Mouse (Mus musculus) forebrain, embryonic 14.5 days (tissue): ENCODE data around the gene Gm42417. TPM values are rescaled to one million over a fixed set of nuclear protein-coding genes. Genes with fewer than 3 reads are reported as not detected.

Source experiments
- ATAC-seq: fragments of 200-750 bp; cut with Nextera tagmentation; 2 replicates; pipeline ENCODE4 v1.8.0; 2017; ENCODE audit warnings: mild to moderate bottlenecking, moderate library complexity
- DNase-seq: peaks from one replicate; pipeline ENCODE4 v3.0.0-alpha.2; 2015; ENCODE audit warnings: low spot score
- H3K27ac ChIP-seq: fragments of 300-500 bp; sonication (generic); 2 replicates; pipeline ENCODE4 v1.5.1; 2014; ENCODE audit warnings: low read depth, mild to moderate bottlenecking, control low read depth, low read length, moderate library complexity
- H3K27me3 ChIP-seq: fragments of 300-500 bp; sonication (generic); replicated peaks from 2 replicates; pipeline ENCODE4 v1.6.1; 2014; ENCODE audit warnings: low read length, control low read depth, mixed read lengths; ENCODE audit not compliant: control insufficient read depth, insufficient read depth
- H3K36me3 ChIP-seq: fragments of 300-500 bp; sonication (generic); 2 replicates; pipeline ENCODE4 v1.6.1; 2014; ENCODE audit warnings: low read length, control low read depth; ENCODE audit not compliant: control insufficient read depth, insufficient read depth
- H3K4me1 ChIP-seq: fragments of 300-500 bp; sonication (generic); 2 replicates; pipeline ENCODE4 v1.6.1; 2014; ENCODE audit warnings: antibody characterized with exemption, low read length, control low read depth; ENCODE audit not compliant: control insufficient read depth, insufficient read depth
- H3K4me2 ChIP-seq: fragments of 300-500 bp; sonication (generic); 2 replicates; pipeline ENCODE4 v1.6.1; 2014; ENCODE audit warnings: mild to moderate bottlenecking, control low read depth, low read length
- H3K4me3 ChIP-seq: fragments of 300-500 bp; sonication (generic); 2 replicates; pipeline ENCODE4 v1.5.1; 2014; ENCODE audit warnings: low read depth, low read length, control low read depth
- H3K9ac ChIP-seq: fragments of 300-500 bp; sonication (generic); 2 replicates; pipeline ENCODE4 v1.6.1; 2014; ENCODE audit warnings: mild to moderate bottlenecking, low read length, control low read depth, moderate library complexity
- H3K9me3 ChIP-seq: fragments of 300-500 bp; sonication (generic); replicated peaks from 2 replicates; pipeline ENCODE4 v1.6.1; 2016; ENCODE audit warnings: low read length, control low read depth, mixed read lengths; ENCODE audit not compliant: control insufficient read depth
- WGBS: fragments of 180-500 bp; shearing (Covaris S2); extraction: QIAGEN DNeasy Blood & Tissue Kit; methylation state at CpG from one replicate; pipeline ENCODE4 v1.1.7; 2014; 5-methylcytosine and 5-hydroxymethylcytosine counted together
- microRNA-seq: library from miRNA; unstranded; fragments of <30 nt; microRNA quantifications from one replicate; pipeline ENCODE4, GENCODE M21; 2016
- polyA plus RNA-seq: library from polyadenylated mRNA; unstranded; fragments of >200 nt; fragmentation: Nextera tagmentation; extraction: Ambion mirVana; gene quantifications from 2 replicates; pipeline ENCODE4 v1.2.1, GENCODE M21; 2014

The Gm42417 gene
- polyA plus RNA-seq, 1 experiment from 2014 or later, result not detected

DNA sequence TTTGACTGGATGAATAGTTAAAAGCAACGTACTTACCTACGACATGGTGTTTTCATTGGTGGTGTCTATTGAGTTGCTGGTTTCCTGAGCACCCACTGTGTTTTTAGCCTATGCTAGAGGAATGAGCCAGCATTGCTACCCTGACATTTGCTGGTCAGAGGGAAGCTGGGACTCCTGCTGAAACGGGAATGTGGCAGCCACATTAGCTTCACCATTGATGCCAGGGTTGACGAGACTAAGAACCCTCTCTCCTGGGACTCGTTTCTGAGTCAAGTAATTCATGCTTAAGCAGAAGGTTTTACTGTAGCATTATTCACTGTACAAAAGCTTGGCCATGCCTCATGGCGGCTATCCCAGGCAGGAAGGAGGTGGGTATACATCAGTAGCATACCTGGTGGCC lies 49.6 kb downstream of the Gm42417 start:
- Histone ChIP-seq H3K4me2 (no peak overlapping the region), H3K36me3 (no peaks in the 10 kb centered on the region), H3K9me3 (no peaks in the 10 kb centered on the region), H3K4me3 (no peak overlapping the region), H3K27ac (no peak overlapping the region), H3K4me1 (no peaks in the 10 kb centered on the region), H3K27me3 (no peaks in the 10 kb centered on the region), H3K9ac (no peak overlapping the region)
- DNase-seq (no peak), ATAC-seq (no peak)
- 65% methylated on average over 6 of the region's 6 CpGs for WGBS

DNA sequence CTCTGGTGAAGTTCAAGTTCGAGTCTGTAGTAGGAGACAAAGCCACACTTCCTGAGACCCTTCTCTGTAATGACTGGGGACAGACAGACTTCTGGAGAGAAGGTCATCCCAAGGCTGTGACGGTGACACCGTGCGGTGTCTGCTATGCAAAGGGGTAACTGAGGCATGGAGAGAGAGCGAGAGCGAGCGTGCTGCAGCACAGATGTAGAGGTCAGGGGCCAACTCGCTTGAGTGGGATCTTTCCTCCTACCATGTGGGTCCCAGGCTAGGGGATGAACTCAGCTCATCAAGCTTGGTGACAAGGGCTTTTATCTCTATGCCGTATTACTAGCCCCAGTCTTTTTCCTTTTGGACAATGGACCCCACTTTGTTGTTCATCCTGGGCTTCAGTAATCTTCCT lies 52.1 kb downstream of the Gm42417 start:
- no peak overlapping the region for H3K9ac ChIP-seq
- H3K4me2 ChIP-seq, result no peak overlapping the region
- H3K27me3 ChIP-seq, result no peaks in the 10 kb centered on the region
- WGBS, result 88% methylated on average over 9 of the region's 9 CpGs
- no peak for ATAC-seq
- no peak overlapping the region for H3K4me3 ChIP-seq
- no peaks in the 10 kb centered on the region for H3K9me3 ChIP-seq
- no peak for DNase-seq
- no peak overlapping the region for H3K27ac ChIP-seq
- H3K36me3 ChIP-seq, result no peaks in the 10 kb centered on the region
- H3K4me1 ChIP-seq, result no peaks in the 10 kb centered on the region

DNA sequence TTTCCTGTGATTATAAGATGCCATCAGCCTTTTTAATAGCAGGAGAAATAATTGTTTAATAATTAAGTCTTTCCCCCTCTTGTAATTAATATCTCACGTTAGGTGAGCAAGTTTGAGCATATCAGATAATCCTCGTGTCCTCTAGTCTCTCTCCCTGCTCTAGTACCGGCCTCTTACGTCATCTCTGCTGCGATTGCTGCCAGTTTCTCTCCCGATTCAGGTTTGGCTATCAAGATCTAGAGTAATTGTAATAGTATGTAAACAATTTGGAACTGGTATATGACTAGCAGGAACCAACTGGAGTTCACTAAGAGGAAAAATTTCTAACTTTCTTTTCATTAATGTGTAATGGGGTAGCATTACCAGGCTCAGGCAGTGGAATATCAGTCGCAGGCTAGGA lies 54.1 kb downstream of the Gm42417 start:
- no peaks in the 10 kb centered on the region for H3K36me3 ChIP-seq
- H3K4me3 ChIP-seq, result no peak overlapping the region
- no peak overlapping the region for H3K4me2 ChIP-seq
- no peaks in the 10 kb centered on the region for H3K9me3 ChIP-seq
- DNase-seq (no peak), ATAC-seq (no peak)
- H3K4me1 ChIP-seq, result no peaks in the 10 kb centered on the region
- 85% methylated on average over 7 of the region's 7 CpGs for WGBS
- H3K9ac ChIP-seq, result no peak overlapping the region
- H3K27me3 ChIP-seq, result no peaks in the 10 kb centered on the region
- no peak overlapping the region for H3K27ac ChIP-seq

DNA sequence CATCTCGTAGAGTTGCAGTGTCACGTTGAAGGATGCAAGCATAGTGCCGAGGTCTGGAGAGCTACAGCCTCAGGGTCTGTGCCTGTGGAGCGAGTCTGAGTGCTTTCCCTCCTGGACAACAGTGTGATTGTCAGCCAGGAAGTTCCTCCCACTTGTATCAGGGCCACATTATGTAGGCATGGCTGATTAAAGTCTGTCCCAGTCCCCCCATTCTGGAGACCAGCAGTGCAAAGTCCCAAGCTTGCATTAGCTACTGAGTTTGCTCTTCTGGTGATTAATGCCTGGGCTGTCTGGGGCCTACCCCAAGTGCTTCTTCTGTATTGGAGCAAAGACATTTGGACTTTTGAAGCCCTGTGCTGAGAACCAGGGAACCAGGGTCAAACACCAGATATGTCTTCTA lies 55.4 kb downstream of the Gm42417 start:
- Histone ChIP-seq H3K36me3 (no peaks in the 10 kb centered on the region), H3K27me3 (no peaks in the 10 kb centered on the region), H3K4me3 (no peak overlapping the region), H3K9ac (no peak overlapping the region), H3K9me3 (no peaks in the 10 kb centered on the region), H3K27ac (no peak overlapping the region), H3K4me2 (no peak overlapping the region), H3K4me1 (no peaks in the 10 kb centered on the region)
- DNase-seq, result no peak
- no peak for ATAC-seq
- 60% methylated on average over 4 of the region's 4 CpGs for WGBS

Small RNAs within 50 kb of the gene (microRNA-seq; reads per million reads assigned to microRNA genes)
- gene Gm47280, result not detected

Other genes starting within 250 kb of the Gm42417 start
- 1.8 and 2.0 TPM in 2 replicates for gene Arid5a, start 231.7 kb downstream of the Gm42417 start, polyA plus RNA-seq
- 18.3 and 26.7 TPM in 2 replicates for gene Kansl3, start 170.2 kb downstream of the Gm42417 start, polyA plus RNA-seq
- 0.98 and 1.0 TPM in 2 replicates for gene Fer1l5, start 167.1 kb downstream of the Gm42417 start, polyA plus RNA-seq
- gene Lman2l, start 94.2 kb downstream of the Gm42417 start, polyA plus RNA-seq, result 32.6 and 39.3 TPM in 2 replicates
- 7.8 and 9.0 TPM in 2 replicates for gene Cnnm4, start 67.8 kb downstream of the Gm42417 start, polyA plus RNA-seq
- 5.2 and 5.9 TPM in 2 replicates for gene Cnnm3, start 27.6 kb downstream of the Gm42417 start, polyA plus RNA-seq
- gene Ankrd23, start 2.5 kb downstream of the Gm42417 start, polyA plus RNA-seq, result 3.8 and 5.2 TPM in 2 replicates
- gene Ankrd39, start 8.0 kb upstream of the Gm42417 start, polyA plus RNA-seq, result 15.4 and 15.7 TPM in 2 replicates
- 5.9 and 6.9 TPM in 2 replicates for gene Sema4c, start 18.9 kb upstream of the Gm42417 start, polyA plus RNA-seq
- 0.26 TPM in 1 of 2 replicates, not detected in the other for gene Fam178b, start 143.8 kb upstream of the Gm42417 start, polyA plus RNA-seq
- 606 and 697 TPM in 2 replicates for gene Cox5b, start 152.0 kb upstream of the Gm42417 start, polyA plus RNA-seq
- gene 4933424G06Rik, start 170.7 kb upstream of the Gm42417 start, polyA plus RNA-seq, result 0.40 TPM in 1 of 2 replicates, not detected in the other
- gene Actr1b, start 175.0 kb upstream of the Gm42417 start, polyA plus RNA-seq, result 73.7 and 86.8 TPM in 2 replicates
- gene Zap70, start 222.4 kb upstream of the Gm42417 start, polyA plus RNA-seq, result 0.99 and 1.5 TPM in 2 replicates